Mouse (Mus musculus) testis, adult 2 months (tissue): ENCODE data around the gene Reln.

Experiments
- CTCF ChIP-seq: fragments of 200-500 bp; IDR thresholded peaks from 2 replicates; pipeline ENCODE4 v1.5.1; 2012; ENCODE audit warnings: low read depth, mild to moderate bottlenecking, inconsistent platforms, low read length, moderate library complexity; ENCODE audit not compliant: control insufficient read depth, insufficient read depth, insufficient replicate concordance
- POLR2A ChIP-seq: fragments of 200-500 bp; IDR thresholded peaks from 2 replicates; pipeline ENCODE4 v1.6.1; 2012; ENCODE audit warnings: low read depth, mild to moderate bottlenecking, inconsistent platforms, low read length, moderate library complexity; ENCODE audit not compliant: control insufficient read depth

GRCm38 (mm10) chr5:21938138-21938537 lies 406.4 kb downstream of the Reln start:
- TF ChIP-seq CTCF (no peak), POLR2A (no peak)
